In the genomic region with DNA sequence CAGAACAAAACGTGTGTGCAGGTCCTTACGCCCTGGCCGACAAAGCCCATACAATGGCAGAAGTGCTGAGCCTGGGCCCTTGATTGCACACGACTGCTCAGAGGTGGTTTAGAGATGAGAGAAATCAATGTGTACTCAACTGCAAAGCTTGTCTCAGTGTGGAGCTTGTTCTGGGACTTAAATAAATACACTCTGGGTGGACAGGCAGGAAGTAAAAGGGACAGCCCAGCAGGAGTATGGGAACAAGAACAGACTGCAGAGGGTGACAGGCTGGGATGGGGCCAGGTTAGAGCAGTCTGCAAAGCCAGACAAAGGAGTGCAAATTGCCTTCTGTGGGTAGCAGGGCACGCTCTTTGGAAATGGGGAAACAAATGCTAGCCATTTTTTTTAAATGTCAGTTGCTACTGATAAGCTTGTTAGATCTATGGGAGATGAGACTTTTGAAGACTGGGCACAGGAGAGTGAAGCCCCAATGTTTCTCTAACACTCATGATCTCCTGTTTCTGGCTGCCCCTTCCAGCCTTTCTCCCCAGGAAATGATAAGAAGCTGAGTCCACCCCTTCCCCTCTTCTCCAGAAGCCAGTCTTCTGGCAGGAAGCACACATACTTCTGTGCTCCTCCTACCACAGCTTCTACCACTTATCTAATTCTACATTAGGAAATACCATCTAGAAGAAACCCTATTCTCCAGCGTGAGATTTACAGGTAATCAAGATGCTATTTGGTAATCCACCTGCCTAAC, we compare ENCODE assay signal across 11 mouse cellular contexts.
DNase-seq lines count a peak whose midpoint lies in the region; ATAC-seq and TF ChIP-seq lines count a peak whose summit lies in the region.
"Had no signal": no experiment of that assay in that cellular context is flagged by ENCODE, and none has a peak within 500 bp of the region (broad histone marks: within the 10 kb centered on the region; RNA-seq: fewer than 3 reads in every experiment).

No protein-coding gene starts in this region.

- peaks cover 9% of the 10 kb centered on the region for H3K4me1 ChIP-seq in heart, embryonic 11.5 days (ENCODE audit: control insufficient read depth, insufficient read depth, low read length)
- H3K4me1 ChIP-seq in heart, adult 2 months (ENCODE audit: control insufficient read depth, insufficient read depth, low read length): no peaks in the 10 kb centered on the region
- peaks cover 9% of the 10 kb centered on the region; the same call in 1 of the 2 replicates for H3K4me1 ChIP-seq in lung, embryonic 15.5 days
- H3K4me1 ChIP-seq in lung, adult 2 months (ENCODE audit: control insufficient read depth, insufficient read depth, low read length): peaks cover 3% of the 10 kb centered on the region

- no peak overlapping the region for H3K4me2 ChIP-seq in heart, embryonic 11.5 days
- H3K4me2 ChIP-seq in lung, embryonic 15.5 days: no peak overlapping the region
- H3K4me2 ChIP-seq: liver, embryonic 12.5 days had no signal

- no peak for DNase-seq in heart, adult 2 months
- no peak for DNase-seq in lung, adult 2 months
- DNase-seq in cerebellum, adult 11 months: peak; percentile 37
- peak; percentile 7 for DNase-seq in mesoderm, embryonic 11.5 days (ENCODE audit: low read depth, low spot score)
- DNase-seq in left cerebral cortex, adult 18-20 months (ENCODE audit: low spot score in 2 of 2): no peak
- no peak for DNase-seq in gastrocnemius, postnatal 14 days
- DNase-seq: adrenal gland, postnatal 14 days had no signal

- TF ChIP-seq POLR2A in heart, adult 2 months (IDR thresholded peaks at IDR 0.05; ENCODE audit: insufficient read depth, low read depth, low read length): no peak
- TF ChIP-seq POLR2A in lung, adult 2 months (IDR thresholded peaks at IDR 0.05; ENCODE audit: borderline replicate concordance, extremely low read depth, low read depth, low read length): no peak

- no peak for ATAC-seq in heart, embryonic 11.5 days (replicated peaks; ENCODE audit: insufficient number of reproducible peaks, low FRiP score, low TSS enrichment)
- ATAC-seq in lung, embryonic 15.5 days (ENCODE audit: borderline replicate concordance, extremely low read depth, low FRiP score, low TSS enrichment): peak; percentile 46; the same call in 1 of the 2 replicates
- ATAC-seq: liver, embryonic 12.5 days; Patski had no signal

- no peak overlapping the region for H3K9ac ChIP-seq in heart, embryonic 11.5 days (ENCODE audit: low read depth, low read length)
- H3K9ac ChIP-seq in heart, adult 2 months (ENCODE audit: low read depth, low read length): no peak overlapping the region
- no peak overlapping the region for H3K9ac ChIP-seq in lung, embryonic 15.5 days
- H3K9ac ChIP-seq: liver, embryonic 12.5 days had no signal

- TF ChIP-seq EP300 in heart, adult 2 months (IDR thresholded peaks at IDR 0.05; ENCODE audit: insufficient read depth, low read depth, low read length): no peak

- no peaks in the 10 kb centered on the region for H3K36me3 ChIP-seq in heart, embryonic 11.5 days (ENCODE audit: control insufficient read depth, insufficient read depth, low read length)
- no peaks in the 10 kb centered on the region for H3K36me3 ChIP-seq in heart, adult 2 months (ENCODE audit: control insufficient read depth, insufficient read depth, low read length)
- no peaks in the 10 kb centered on the region for H3K36me3 ChIP-seq in lung, embryonic 15.5 days
- H3K36me3 ChIP-seq: liver, embryonic 12.5 days had no signal

- intact Hi-C loops in heart, adult 2 months (cut with DNase I): no loop called here
- intact Hi-C loops in gastrocnemius, postnatal 14 days (cut with DNase I; ENCODE audit: low total_unique reads): no loop called here

- no peak for TF ChIP-seq CTCF in heart, adult 2 months (IDR thresholded peaks at IDR 0.05)
- TF ChIP-seq CTCF in lung, adult 2 months (IDR thresholded peaks at IDR 0.05; ENCODE audit: insufficient read depth, low read length): no peak

- H3K4me3 ChIP-seq in heart, embryonic 11.5 days (ENCODE audit: low read depth, low read length): no peak overlapping the region
- H3K4me3 ChIP-seq in heart, adult 2 months: no peak overlapping the region
- H3K4me3 ChIP-seq in lung, embryonic 15.5 days: no peak overlapping the region
- no peak overlapping the region for H3K4me3 ChIP-seq in lung, adult 2 months (replicated peaks; ENCODE audit: extremely low read depth, low read depth, low read length)
- H3K4me3 ChIP-seq: liver, embryonic 12.5 days had no signal

- no peaks in the 10 kb centered on the region for H3K9me3 ChIP-seq in heart, embryonic 11.5 days (replicated peaks; ENCODE audit: control insufficient read depth, low read length)
- H3K9me3 ChIP-seq in lung, embryonic 15.5 days: no peaks in the 10 kb centered on the region
- H3K9me3 ChIP-seq: liver, embryonic 12.5 days had no signal

- WGBS in heart, embryonic 11.5 days (ENCODE audit: insufficient replicate concordance): 49% methylated on average over 6 of the region's 6 CpGs
- 51% methylated on average over 6 of the region's 6 CpGs for WGBS in heart, adult 2 months
- 37% methylated on average over 6 of the region's 6 CpGs for WGBS in lung, embryonic 15.5 days
- WGBS in lung, adult 2 months: 42% methylated on average over 6 of the region's 6 CpGs

- no peaks in the 10 kb centered on the region for H3K79me2 ChIP-seq in heart, adult 2 months (replicated peaks; ENCODE audit: control insufficient read depth, insufficient read depth, low read length)

- peak overlapping the region; percentile 4 for H3K27ac ChIP-seq in heart, embryonic 11.5 days (ENCODE audit: low read depth, low read length)
- H3K27ac ChIP-seq in heart, adult 2 months: no peak overlapping the region
- peak overlapping the region; percentile 63 for H3K27ac ChIP-seq in lung, embryonic 15.5 days
- H3K27ac ChIP-seq: liver, embryonic 12.5 days had no signal

- no peaks in the 10 kb centered on the region for H3K27me3 ChIP-seq in heart, embryonic 11.5 days (ENCODE audit: control insufficient read depth, insufficient read depth, low read length)
- no peaks in the 10 kb centered on the region for H3K27me3 ChIP-seq in heart, adult 2 months (ENCODE audit: control insufficient read depth, insufficient read depth, low read length)
- H3K27me3 ChIP-seq in lung, embryonic 15.5 days: no peaks in the 10 kb centered on the region
- H3K27me3 ChIP-seq: Patski had no signal

Comparison
In these comparisons a context has a peak if more than half of its experiments do, and no peak if none do; other contexts are left out.
1. DNase-seq: peak in cerebellum, adult 11 months (single experiment) and mesoderm, embryonic 11.5 days (single experiment); none in heart, adult 2 months (0 of 2), lung, adult 2 months (single experiment), left cerebral cortex, adult 18-20 months (0 of 2) and gastrocnemius, postnatal 14 days (single experiment).